Mouse (Mus musculus): ENCODE data around the gene Gins2.

Gins2 gene

GRCm38 (mm10) chr8:120550937-120551676 lies 38.0 kb downstream of the Gins2 start:
- in situ Hi-C loops (cut with MboI; ENCODE audit: unreplicated experiment in 2 of 2), result no loop called here

DNA sequence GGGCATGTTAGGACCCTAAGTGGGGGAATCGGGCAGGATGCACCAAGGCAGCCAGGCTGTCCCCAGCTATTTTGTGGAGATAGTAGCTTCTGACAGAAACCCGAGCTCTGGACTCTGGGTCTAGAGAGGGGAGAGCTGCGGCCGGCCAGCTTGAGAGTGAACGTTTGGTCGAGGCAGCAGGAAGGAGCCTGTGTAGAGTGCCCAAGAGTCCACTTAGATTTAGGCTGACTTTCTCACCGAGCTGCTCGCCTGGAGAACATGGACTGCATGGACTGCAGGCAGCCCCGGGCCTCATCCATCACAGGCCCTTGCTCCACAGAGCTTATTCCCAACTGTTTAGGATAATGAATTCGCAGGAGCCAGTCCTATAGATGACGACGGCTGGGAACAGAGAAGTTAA lies 38.7 kb downstream of the Gins2 start:
- in situ Hi-C loops (cut with MboI; ENCODE audit: unreplicated experiment in 2 of 2), result no loop called here

DNA sequence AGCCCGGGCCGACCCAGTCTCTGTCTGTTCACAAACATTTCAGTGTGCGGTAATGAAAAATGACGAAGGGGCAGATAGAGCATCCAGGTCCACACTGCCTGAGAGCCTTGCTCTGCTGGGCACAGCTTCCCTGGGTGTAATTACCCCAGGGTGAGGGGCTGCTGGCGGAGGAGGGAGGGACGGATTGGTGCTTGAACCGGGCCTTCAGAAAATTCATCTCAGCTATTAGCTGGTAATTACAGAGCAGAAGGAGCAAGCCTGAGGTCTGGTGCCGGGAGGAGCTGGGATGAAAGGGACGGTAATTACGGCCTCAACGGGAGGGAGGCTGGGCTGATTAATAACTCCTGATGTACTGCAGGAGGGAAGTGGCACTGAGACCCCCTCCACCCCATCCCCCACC lies 39.2 kb downstream of the Gins2 start:
- in situ Hi-C loops (cut with MboI; ENCODE audit: unreplicated experiment in 2 of 2), result no loop called here

- in situ Hi-C loops (cut with MboI; ENCODE audit: unreplicated experiment in 2 of 2), result no loop called here
Measured at GRCm38 (mm10) chr8:120549321-120549921, 39.7 kb downstream of the Gins2 start.

DNA sequence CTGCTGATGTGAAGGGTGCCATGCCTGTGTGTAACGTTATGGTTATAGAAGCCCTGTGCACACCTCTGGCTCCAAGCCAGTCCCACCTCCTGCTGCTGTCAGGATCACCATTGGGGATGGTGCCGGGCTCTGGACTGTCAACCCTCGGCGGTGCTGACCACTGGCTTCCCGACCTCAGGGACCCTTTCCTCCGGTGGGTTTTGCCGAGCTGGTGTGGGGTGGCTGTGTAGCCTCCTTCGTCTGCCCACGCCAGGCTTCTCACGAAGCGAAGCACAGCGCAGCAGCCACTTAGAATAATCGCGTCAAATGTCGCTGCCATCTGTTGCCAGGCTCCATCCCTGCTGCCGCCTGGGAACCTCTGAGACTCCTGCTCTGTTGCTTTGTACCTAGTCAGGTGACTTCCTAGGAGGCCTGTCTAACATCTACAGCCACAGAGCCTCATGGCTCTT lies 40.8 kb downstream of the Gins2 start:
- in situ Hi-C loops (cut with MboI; ENCODE audit: unreplicated experiment in 2 of 2), result no loop called here

GRCm38 (mm10) chr8:120547562-120547961 lies 41.5 kb downstream of the Gins2 start:
- in situ Hi-C loops (cut with MboI; ENCODE audit: unreplicated experiment in 2 of 2), result no loop called here

DNA sequence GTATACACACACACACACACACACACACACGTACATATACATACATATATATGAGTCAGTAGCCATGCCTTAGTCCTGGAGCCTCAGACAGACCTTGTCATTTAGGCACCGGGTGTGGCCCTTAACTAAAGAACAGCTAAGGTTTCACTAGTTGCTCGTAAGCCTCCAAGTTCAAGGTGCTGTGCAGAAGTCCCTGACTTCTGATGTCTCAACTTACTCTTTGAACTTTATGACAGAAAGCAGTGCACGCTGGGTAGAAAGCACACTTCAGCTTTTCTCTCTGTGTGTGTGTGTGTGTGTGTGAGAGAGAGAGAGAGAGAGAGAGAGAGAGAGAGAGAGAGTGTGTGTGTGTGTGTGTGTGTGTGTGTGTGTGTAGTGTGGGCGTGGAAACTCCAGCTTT lies 44.9 kb downstream of the Gins2 start:
- in situ Hi-C loops (cut with MboI; ENCODE audit: unreplicated experiment in 2 of 2), result no loop called here

GRCm38 (mm10) chr8:120543416-120544055 lies 45.6 kb downstream of the Gins2 start:
- in situ Hi-C loops (cut with MboI; ENCODE audit: unreplicated experiment in 2 of 2), result no loop called here

DNA sequence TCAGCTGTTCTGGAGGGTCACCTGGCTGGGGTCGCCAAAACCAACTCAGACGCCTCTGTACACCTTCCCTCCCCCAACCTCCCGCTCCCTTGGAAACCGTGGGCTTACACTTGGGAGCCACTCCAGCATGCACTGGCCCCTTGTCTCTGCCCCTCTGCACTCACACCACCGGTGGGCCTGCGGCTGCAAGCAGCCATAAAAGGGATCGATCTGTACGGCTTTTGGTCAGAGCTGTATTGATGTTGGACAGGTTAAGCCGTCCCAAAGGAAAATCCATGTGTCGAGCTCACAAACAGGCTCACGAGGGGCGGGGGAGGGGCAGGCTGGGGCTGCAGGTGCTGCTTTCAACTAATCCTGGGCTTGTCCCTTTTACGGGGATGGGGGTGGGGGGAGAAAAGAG lies 46.1 kb downstream of the Gins2 start:
- in situ Hi-C loops (cut with MboI; ENCODE audit: unreplicated experiment in 2 of 2), result no loop called here

DNA sequence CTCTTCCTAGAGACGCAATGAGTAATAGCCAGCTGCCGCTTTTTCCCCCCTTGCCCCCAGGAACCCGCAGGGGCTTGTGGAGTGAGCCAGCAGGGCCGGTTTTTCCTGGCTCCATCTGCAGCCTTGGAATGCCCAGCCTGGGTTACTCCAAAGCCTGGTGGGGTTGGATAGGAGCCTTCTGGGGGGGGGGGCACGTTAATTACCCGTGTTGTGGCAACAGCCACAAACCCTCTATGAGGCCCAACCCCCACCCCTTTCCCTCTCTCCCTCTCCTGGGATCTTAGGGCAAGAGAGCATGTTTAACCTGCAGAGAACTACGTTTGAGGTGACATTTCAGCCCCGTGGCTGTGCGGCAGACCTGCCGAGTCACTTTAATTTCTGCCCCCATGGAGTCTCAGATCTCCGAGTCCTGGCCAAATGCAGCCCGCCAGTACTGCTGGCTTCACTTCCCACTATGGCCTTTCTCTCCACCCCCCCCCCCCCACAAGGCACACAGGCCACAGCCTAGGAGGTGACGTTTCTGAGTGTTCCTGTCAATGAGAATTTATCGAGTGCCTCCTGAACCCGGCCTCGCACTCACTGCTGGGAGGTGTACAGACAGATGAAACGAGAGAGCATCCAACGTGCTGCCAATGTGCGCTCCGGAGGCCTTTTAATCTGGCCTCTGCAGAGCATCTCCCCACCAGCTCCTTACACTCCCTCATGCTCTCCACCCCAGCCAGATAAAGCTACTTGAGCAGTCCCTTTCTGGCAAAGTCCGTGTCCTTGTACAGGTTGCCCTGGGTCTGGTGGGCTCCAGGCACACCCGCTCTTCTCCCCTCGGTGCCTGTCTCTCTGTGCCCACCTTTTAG lies 49.1 kb downstream of the Gins2 start:
- in situ Hi-C loops (cut with MboI; ENCODE audit: unreplicated experiment in 2 of 2), result loop anchor here (5.0 to 10.0 kb wide), 3 partner anchors 32 to 55 kb away; no protein-coding TSS in a partner anchor

DNA sequence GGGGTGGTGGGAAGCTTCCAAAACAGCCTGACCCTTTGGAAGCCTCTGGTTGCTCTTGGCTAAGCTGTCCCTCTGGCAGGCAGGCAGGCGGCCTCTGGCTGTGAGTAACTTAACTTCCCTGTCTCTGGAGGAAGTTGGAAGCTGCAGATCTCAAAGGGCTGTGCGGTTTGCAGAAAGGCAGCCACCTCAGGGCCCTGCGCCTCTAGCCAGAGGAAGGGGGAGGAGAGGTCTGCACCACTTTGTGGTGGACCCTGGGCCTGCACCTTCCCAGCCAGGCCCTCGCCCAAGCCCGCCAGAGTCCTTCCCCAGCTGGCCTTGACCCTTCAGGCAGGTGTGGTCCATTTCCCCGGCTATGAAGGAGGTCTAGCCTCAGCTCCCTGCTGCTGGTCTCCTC lies 49.7 kb downstream of the Gins2 start:
- in situ Hi-C loops (cut with MboI; ENCODE audit: unreplicated experiment in 2 of 2), result loop anchor here (5.0 to 10.0 kb wide), 3 partner anchors 33 to 55 kb away; no protein-coding TSS in a partner anchor

- in situ Hi-C loops (cut with MboI; ENCODE audit: unreplicated experiment in 2 of 2), result loop anchor here (5.0 to 10.0 kb wide), 3 partner anchors 34 to 56 kb away; no protein-coding TSS in a partner anchor
Measured at GRCm38 (mm10) chr8:120538397-120539240, 50.5 kb downstream of the Gins2 start.

GRCm38 (mm10) chr8:120537818-120538396 lies 51.2 kb downstream of the Gins2 start:
- in situ Hi-C loops (cut with MboI; ENCODE audit: unreplicated experiment in 2 of 2), result loop anchor here (5.0 to 10.0 kb wide), 3 partner anchors 34 to 57 kb away; no protein-coding TSS in a partner anchor

DNA sequence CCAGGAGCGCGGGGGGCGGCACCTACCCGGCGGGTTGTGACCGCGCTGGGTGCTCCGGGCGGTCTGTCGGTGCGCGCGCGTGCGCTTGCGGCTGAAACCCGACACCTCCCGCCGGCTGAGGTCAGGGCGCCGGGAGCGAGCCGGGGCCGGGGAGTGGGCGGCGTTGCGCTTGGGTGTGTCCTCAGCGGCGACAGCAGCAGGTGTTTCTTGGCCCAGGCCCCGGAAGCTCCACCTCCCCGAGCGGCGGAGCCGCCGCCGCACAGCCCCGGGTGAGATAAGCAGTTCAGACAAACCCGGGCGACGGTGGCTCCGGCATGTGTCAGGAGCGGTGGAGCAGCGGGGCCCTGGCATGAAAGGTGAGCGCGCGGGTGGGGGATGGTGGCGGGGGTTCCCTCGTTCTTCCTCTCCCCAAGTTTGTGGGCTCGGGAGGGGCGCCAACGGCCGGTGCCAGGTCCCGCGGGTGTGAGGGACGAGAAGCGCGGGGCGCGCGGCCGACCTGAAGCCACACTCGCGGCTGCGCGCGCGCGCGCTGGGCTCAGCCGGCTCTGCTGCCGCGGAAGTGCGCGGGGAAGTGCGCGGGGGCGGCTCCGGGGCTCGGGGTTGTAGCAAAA lies 51.8 kb downstream of the Gins2 start:
- in situ Hi-C loops (cut with MboI; ENCODE audit: unreplicated experiment in 2 of 2), result loop anchor here (5.0 to 10.0 kb wide), 3 partner anchors 35 to 57 kb away; no protein-coding TSS in a partner anchor

GRCm38 (mm10) chr8:120536306-120537206 lies 52.5 kb downstream of the Gins2 start:
- in situ Hi-C loops (cut with MboI; ENCODE audit: unreplicated experiment in 2 of 2), result loop anchor here (5.0 to 10.0 kb wide), 3 partner anchors 36 to 58 kb away; no protein-coding TSS in a partner anchor

- in situ Hi-C loops (cut with MboI; ENCODE audit: unreplicated experiment in 2 of 2), result loop anchor here (5.0 to 10.0 kb wide), 3 partner anchors 37 to 59 kb away; no protein-coding TSS in a partner anchor
Measured at GRCm38 (mm10) chr8:120535452-120536305, 53.4 kb downstream of the Gins2 start.

All from v-Abl transformed pro-B cells (cell line).